Mouse (Mus musculus) hindbrain, embryonic 16.5 days (tissue): ENCODE results near the gene Camta1. TPM values are rescaled to one million over a fixed set of nuclear protein-coding genes. Genes with fewer than 3 reads are reported as not detected.

ENCODE experiments used
- ATAC-seq: fragments of 200-750 bp; cut with Nextera tagmentation; 2 replicates; pipeline ENCODE4 v1.8.0; 2017; ENCODE audit warnings: moderate TSS enrichment, moderate library complexity
- H3K27ac ChIP-seq: fragments of 300-500 bp; sonication (generic); 2 replicates; pipeline ENCODE4 v1.5.1; 2014; ENCODE audit warnings: low read depth, mild to moderate bottlenecking, control low read depth, low read length, moderate library complexity
- H3K27me3 ChIP-seq: fragments of 300-500 bp; sonication (generic); replicated peaks from 2 replicates; pipeline ENCODE4 v1.6.1; 2014; ENCODE audit warnings: low read length; ENCODE audit not compliant: control insufficient read depth, insufficient read depth
- H3K36me3 ChIP-seq: fragments of 300-500 bp; sonication (generic); 2 replicates; pipeline ENCODE4 v1.6.1; 2014; ENCODE audit warnings: mild to moderate bottlenecking, low read length, moderate library complexity, mixed read lengths; ENCODE audit not compliant: control insufficient read depth, insufficient read depth
- H3K4me1 ChIP-seq: fragments of 300-500 bp; sonication (generic); 2 replicates; pipeline ENCODE4 v1.6.1; 2014; ENCODE audit warnings: low read depth, low read length; ENCODE audit not compliant: control insufficient read depth, insufficient read depth
- H3K4me2 ChIP-seq: fragments of 300-500 bp; sonication (generic); 2 replicates; pipeline ENCODE4 v1.6.1; 2014; ENCODE audit warnings: mild to moderate bottlenecking, low read length, control low read depth, moderate library complexity
- H3K4me3 ChIP-seq: fragments of 300-500 bp; sonication (generic); 2 replicates; pipeline ENCODE4 v1.5.1; 2014; ENCODE audit warnings: mild to moderate bottlenecking, low read length, control low read depth, moderate library complexity
- H3K9ac ChIP-seq: fragments of 300-500 bp; sonication (generic); 2 replicates; pipeline ENCODE4 v1.6.1; 2014; ENCODE audit warnings: low read depth, mild to moderate bottlenecking, control low read depth, low read length, moderate library complexity
- H3K9me3 ChIP-seq: fragments of 300-500 bp; sonication (generic); 2 replicates; pipeline ENCODE4 v1.6.1; 2014; ENCODE audit warnings: mild to moderate bottlenecking, low read length, moderate library complexity; ENCODE audit not compliant: control insufficient read depth
- WGBS: fragments of 180-500 bp; shearing (Covaris S2); extraction: QIAGEN DNeasy Blood & Tissue Kit; methylation state at CpG from one replicate; pipeline ENCODE4 v1.1.7; 2014; 5-methylcytosine and 5-hydroxymethylcytosine counted together
- polyA plus RNA-seq: library from polyadenylated mRNA; unstranded; fragments of >200 nt; fragmentation: Nextera tagmentation; extraction: Ambion mirVana; gene quantifications from 2 replicates; pipeline ENCODE4 v1.2.1, GENCODE M21; 2015

Gene Camta1
- polyA plus RNA-seq, 1 experiment from 2014 or later, result 153 TPM

- no peaks in the 10 kb centered on the region for H3K27me3 ChIP-seq
- no peaks in the 10 kb centered on the region for H3K9me3 ChIP-seq
- H3K4me1 ChIP-seq, result peaks cover 2% of the 10 kb centered on the region; the same call in 1 of the 2 replicates
- H3K4me2 ChIP-seq, result no peak overlapping the region
- WGBS, result 74% methylated on average over 6 of the region's 6 CpGs
- ATAC-seq, result no peak
- H3K9ac ChIP-seq, result no peak overlapping the region
- H3K36me3 ChIP-seq, result no peaks in the 10 kb centered on the region
- H3K27ac ChIP-seq, result no peak overlapping the region
- no peak overlapping the region for H3K4me3 ChIP-seq
Observed at GRCm38 (mm10) chr4:151777451-151777850, 84.2 kb downstream of the Camta1 start.

- H3K9ac ChIP-seq, result no peak overlapping the region
- no peak overlapping the region for H3K4me3 ChIP-seq
- no peak overlapping the region for H3K4me2 ChIP-seq
- peaks cover 9% of the 10 kb centered on the region for H3K4me1 ChIP-seq
- H3K27ac ChIP-seq, result no peak overlapping the region
- no peaks in the 10 kb centered on the region for H3K27me3 ChIP-seq
- no peak for ATAC-seq
- 87% methylated on average over 7 of the region's 7 CpGs for WGBS
- no peaks in the 10 kb centered on the region for H3K36me3 ChIP-seq
- no peaks in the 10 kb centered on the region for H3K9me3 ChIP-seq
Observed at GRCm38 (mm10) chr4:151775441-151775840, 86.2 kb downstream of the Camta1 start.

- H3K4me2 ChIP-seq, result no peak overlapping the region
- H3K9ac ChIP-seq, result no peak overlapping the region
- ATAC-seq, result no peak
- no peaks in the 10 kb centered on the region for H3K27me3 ChIP-seq
- H3K4me3 ChIP-seq, result no peak overlapping the region
- H3K27ac ChIP-seq, result no peak overlapping the region
- no peaks in the 10 kb centered on the region for H3K36me3 ChIP-seq
- no peaks in the 10 kb centered on the region for H3K9me3 ChIP-seq
- 84% methylated on average over 3 of the region's 3 CpGs for WGBS
- peaks cover 10% of the 10 kb centered on the region for H3K4me1 ChIP-seq
Observed at GRCm38 (mm10) chr4:151773651-151774050, 88.0 kb downstream of the Camta1 start.

- WGBS, result 89% methylated on average over 5 of the region's 5 CpGs
- Histone ChIP-seq H3K36me3 (no peaks in the 10 kb centered on the region), H3K27ac (no peak overlapping the region), H3K4me1 (peaks cover 8% of the 10 kb centered on the region), H3K9ac (no peak overlapping the region), H3K4me2 (no peak overlapping the region), H3K4me3 (no peak overlapping the region), H3K27me3 (no peaks in the 10 kb centered on the region), H3K9me3 (no peaks in the 10 kb centered on the region)
- no peak for ATAC-seq
Observed at GRCm38 (mm10) chr4:151773007-151773406, 88.7 kb downstream of the Camta1 start.

DNA sequence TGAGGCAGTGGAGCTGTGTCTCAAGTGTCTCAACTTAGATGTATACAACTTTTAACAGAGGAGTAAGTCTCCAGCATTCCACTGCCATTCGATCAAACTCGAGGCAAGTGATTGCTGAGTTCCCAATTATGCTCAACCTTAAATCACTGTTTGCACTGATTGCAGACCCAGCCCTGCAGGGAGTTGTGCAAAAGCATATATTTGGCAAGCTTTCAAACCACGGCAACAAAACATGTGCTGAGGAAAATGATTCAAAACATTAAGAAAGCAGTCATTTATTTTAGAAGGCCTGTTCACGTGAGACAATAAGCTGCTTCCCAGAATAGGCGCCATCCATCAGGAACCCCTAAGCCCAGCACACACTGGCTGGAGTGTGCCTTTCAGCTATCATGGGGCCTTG is 91.0 kb downstream of the Camta1 start:
- Histone ChIP-seq H3K27me3 (no peaks in the 10 kb centered on the region), H3K36me3 (no peaks in the 10 kb centered on the region), H3K9me3 (no peaks in the 10 kb centered on the region), H3K4me2 (no peak overlapping the region), H3K9ac (no peak overlapping the region), H3K4me1 (peaks cover 13% of the 10 kb centered on the region), H3K27ac (no peak overlapping the region; the same call in 1 of the 2 replicates), H3K4me3 (no peak overlapping the region)
- 44% methylated on average over 5 of the region's 5 CpGs for WGBS
- peak; percentile 69; the same call in 1 of the 2 replicates for ATAC-seq

DNA sequence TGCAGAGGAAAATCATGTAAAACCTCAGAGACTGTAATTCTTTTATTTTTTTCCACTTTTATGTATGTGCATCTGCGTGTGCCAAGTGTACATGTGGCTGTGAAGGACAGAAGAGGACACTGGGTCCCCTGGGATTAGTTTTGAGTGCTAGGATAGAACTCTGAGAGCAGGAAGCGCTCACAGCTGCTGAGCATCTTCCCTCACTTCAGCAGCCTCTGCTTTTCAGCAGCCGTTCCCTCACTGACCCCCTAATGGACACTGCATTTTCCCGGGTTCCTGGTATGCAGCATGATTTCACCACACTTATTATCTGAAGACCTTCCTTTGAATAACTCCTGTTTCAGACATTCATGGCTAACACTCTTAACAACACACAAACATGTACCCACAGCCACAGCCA is 93.9 kb downstream of the Camta1 start:
- Histone ChIP-seq H3K4me2 (no peak overlapping the region), H3K27me3 (no peaks in the 10 kb centered on the region), H3K27ac (no peak overlapping the region), H3K4me1 (peaks cover 25% of the 10 kb centered on the region), H3K36me3 (no peaks in the 10 kb centered on the region), H3K4me3 (no peak overlapping the region), H3K9me3 (no peaks in the 10 kb centered on the region), H3K9ac (no peak overlapping the region)
- no peak for ATAC-seq
- WGBS, result 74% methylated on average over 4 of the region's 4 CpGs

GRCm38 (mm10) chr4:151767361-151767760 is 94.3 kb downstream of the Camta1 start:
- Histone ChIP-seq H3K27me3 (no peaks in the 10 kb centered on the region), H3K9ac (no peak overlapping the region), H3K27ac (no peak overlapping the region), H3K36me3 (no peaks in the 10 kb centered on the region), H3K4me3 (no peak overlapping the region), H3K9me3 (no peaks in the 10 kb centered on the region), H3K4me1 (peaks cover 25% of the 10 kb centered on the region), H3K4me2 (no peak overlapping the region)
- ATAC-seq, result no peak
- 80% methylated on average over 8 of the region's 8 CpGs for WGBS

DNA sequence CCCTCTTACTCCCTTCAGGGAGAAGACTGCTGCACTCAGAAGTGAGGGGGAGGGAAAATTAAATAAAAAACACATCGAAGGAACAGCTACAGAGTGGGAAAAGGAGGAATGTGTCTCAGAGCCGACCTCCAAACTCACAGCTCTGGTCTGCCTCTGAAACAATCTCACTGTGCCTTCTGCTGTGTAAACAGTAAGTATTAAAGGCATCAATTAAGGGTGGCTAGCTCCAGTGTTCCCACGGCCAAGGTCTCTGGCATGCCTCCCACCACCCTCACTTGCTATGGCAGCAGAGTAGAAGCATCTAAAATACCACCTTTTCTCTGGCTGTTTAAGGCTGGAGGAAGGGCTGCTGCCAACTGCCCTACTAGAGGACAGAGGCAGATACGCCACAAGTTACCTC is 96.3 kb downstream of the Camta1 start:
- Histone ChIP-seq H3K4me2 (no peak overlapping the region), H3K9ac (no peak overlapping the region), H3K4me3 (no peak overlapping the region), H3K36me3 (no peaks in the 10 kb centered on the region), H3K9me3 (no peaks in the 10 kb centered on the region), H3K27ac (no peak overlapping the region), H3K4me1 (peaks cover 18% of the 10 kb centered on the region), H3K27me3 (no peaks in the 10 kb centered on the region)
- WGBS, result 42% methylated on average over 4 of the region's 4 CpGs
- peak; percentile 78 for ATAC-seq

DNA sequence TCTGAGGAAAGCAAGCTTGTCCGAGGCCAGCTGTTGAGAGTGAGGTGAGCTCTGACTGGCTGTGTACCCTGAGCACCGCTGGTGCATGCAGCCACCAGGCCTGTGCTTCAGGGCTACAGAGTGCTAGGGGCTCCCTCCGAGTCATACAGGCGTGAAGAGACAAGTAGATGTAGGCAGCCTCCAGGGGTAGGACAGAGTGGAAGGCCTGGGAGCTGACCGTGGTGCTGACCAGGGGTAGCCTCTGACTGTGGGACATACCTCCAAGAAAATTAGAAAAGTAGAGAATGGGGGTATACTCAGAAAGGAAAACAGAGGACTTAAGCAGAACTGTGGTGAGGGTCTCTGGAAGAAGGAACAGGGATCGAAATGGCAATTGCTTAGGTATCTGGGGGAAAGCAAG is 97.7 kb downstream of the Camta1 start:
- no peak overlapping the region for H3K9ac ChIP-seq
- ATAC-seq, result no peak
- H3K4me1 ChIP-seq, result peaks cover 17% of the 10 kb centered on the region
- no peaks in the 10 kb centered on the region for H3K36me3 ChIP-seq
- no peak overlapping the region for H3K4me3 ChIP-seq
- WGBS, result 54% methylated on average over 6 of the region's 6 CpGs
- H3K27me3 ChIP-seq, result no peaks in the 10 kb centered on the region
- no peaks in the 10 kb centered on the region for H3K9me3 ChIP-seq
- H3K4me2 ChIP-seq, result no peak overlapping the region
- no peak overlapping the region for H3K27ac ChIP-seq

GRCm38 (mm10) chr4:151759095-151759494 is 102.6 kb downstream of the Camta1 start:
- Histone ChIP-seq H3K36me3 (no peaks in the 10 kb centered on the region), H3K27ac (no peak overlapping the region), H3K4me2 (no peak overlapping the region), H3K9me3 (no peaks in the 10 kb centered on the region), H3K9ac (no peak overlapping the region), H3K27me3 (no peaks in the 10 kb centered on the region), H3K4me1 (peaks cover 4% of the 10 kb centered on the region), H3K4me3 (no peak overlapping the region)
- ATAC-seq, result no peak
- WGBS, result 83% methylated on average over 2 of the region's 2 CpGs
